19 mouse cellular contexts compared by ENCODE assay signal in the genomic region with DNA sequence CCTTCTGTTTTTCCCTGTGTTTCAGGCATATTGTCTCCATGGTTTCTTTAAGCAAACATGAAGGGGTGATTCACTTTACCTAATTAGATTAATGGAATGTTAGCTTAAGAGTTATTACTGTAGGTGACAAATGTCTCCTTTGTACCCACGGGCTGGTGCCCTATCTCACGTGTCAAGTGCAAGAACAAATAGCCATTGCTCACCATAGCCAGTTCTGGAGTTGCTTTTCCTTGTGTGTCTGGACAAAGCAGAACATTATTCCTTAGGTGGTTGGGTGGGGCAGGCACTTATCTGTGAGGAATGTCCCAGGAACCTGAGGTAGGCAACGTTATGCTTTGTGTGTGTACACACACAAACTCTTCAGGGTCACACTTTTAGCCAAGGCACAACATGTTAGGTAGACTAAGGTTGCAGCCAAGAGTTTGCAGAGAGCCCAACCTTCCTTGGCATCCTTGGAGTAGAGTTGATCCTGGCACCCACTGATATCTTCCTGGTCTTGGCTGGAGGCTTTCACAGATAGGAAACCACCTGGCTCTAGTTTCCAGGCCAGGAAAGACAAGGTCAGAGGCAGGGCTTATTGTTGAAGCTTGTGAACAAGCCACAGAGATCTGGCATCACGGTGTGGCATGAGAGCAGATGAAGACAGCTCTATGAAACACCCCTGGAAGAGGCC. TPM values are rescaled to one million over a fixed set of nuclear protein-coding genes. Genes with fewer than 3 reads are reported as not detected.
A peak's percentile ranks its signal among the peaks of the same experiment; 100 is the strongest.
DNase-seq lines count a peak whose midpoint lies in the region; ATAC-seq and TF ChIP-seq lines count a peak whose summit lies in the region.
"Had no signal": no experiment of that assay in that cellular context is flagged by ENCODE, and none has a peak within 500 bp of the region (broad histone marks: within the 10 kb centered on the region; RNA-seq: fewer than 3 reads in every experiment).

No protein-coding gene starts in this region.

- H3K4me3 ChIP-seq in megakaryocyte, embryonic 14.5 days (replicated peaks) = peak overlapping the region; percentile 44
- no peak overlapping the region for H3K4me3 ChIP-seq in lung, postnatal 0 days (ENCODE audit: low read depth, low read length)
- no peak overlapping the region for H3K4me3 ChIP-seq in stomach, postnatal 0 days (ENCODE audit: low read depth, low read length)
- H3K4me3 ChIP-seq: hindbrain, embryonic 15.5 days; kidney, embryonic 15.5 days; layer of hippocampus, adult 2 months; left cerebral cortex, adult 2 months; limb, embryonic 12.5 days; liver, embryonic 15.5 days; neural tube, embryonic 13.5 days had no signal

- ATAC-seq in megakaryocyte, adult 5-6 weeks (ENCODE audit: poor library complexity, severe bottlenecking) = no peak
- ATAC-seq in lung, postnatal 0 days = peak; percentile 88
- ATAC-seq in stomach, postnatal 0 days (ENCODE audit: low FRiP score, low TSS enrichment) = peak; percentile 93
- ATAC-seq: midbrain, embryonic 16.5 days had no signal

- peaks cover 36% of the 10 kb centered on the region for H3K27me3 ChIP-seq in megakaryocyte, embryonic 14.5 days (replicated peaks)
- H3K27me3 ChIP-seq in lung, postnatal 0 days (replicated peaks; ENCODE audit: insufficient read depth, low read length) = peaks cover 12% of the 10 kb centered on the region; the same call in 1 of the 2 replicates
- no peaks in the 10 kb centered on the region for H3K27me3 ChIP-seq in stomach, postnatal 0 days (ENCODE audit: control insufficient read depth, insufficient read depth, low read length)
- H3K27me3 ChIP-seq: hindbrain, embryonic 15.5 days; neural tube, embryonic 13.5 days had no signal

- H3K4me2 ChIP-seq in lung, postnatal 0 days (replicated peaks; ENCODE audit: low read depth, low read length) = no peak overlapping the region
- no peak overlapping the region for H3K4me2 ChIP-seq in stomach, postnatal 0 days (replicated peaks; ENCODE audit: low read depth)
- H3K4me2 ChIP-seq: hindbrain, embryonic 15.5 days; kidney, embryonic 15.5 days; limb, embryonic 12.5 days; liver, embryonic 15.5 days; neural tube, embryonic 13.5 days had no signal

- peak overlapping the region; percentile 55 for H3K27ac ChIP-seq in lung, postnatal 0 days (ENCODE audit: low read length)
- peak overlapping the region; percentile 78 for H3K27ac ChIP-seq in stomach, postnatal 0 days (replicated peaks)
- H3K27ac ChIP-seq: hindbrain, embryonic 15.5 days; kidney, embryonic 15.5 days; layer of hippocampus, adult 2 months; left cerebral cortex, adult 2 months; limb, embryonic 12.5 days; liver, embryonic 15.5 days; neural tube, embryonic 13.5 days had no signal

- no peak overlapping the region for H3K9ac ChIP-seq in lung, postnatal 0 days (replicated peaks; ENCODE audit: low read depth)
- no peak overlapping the region for H3K9ac ChIP-seq in stomach, postnatal 0 days (ENCODE audit: low read length)
- H3K9ac ChIP-seq: hindbrain, embryonic 15.5 days; kidney, embryonic 15.5 days; limb, embryonic 12.5 days; liver, embryonic 15.5 days; neural tube, embryonic 13.5 days had no signal

- H3K9me3 ChIP-seq in megakaryocyte, embryonic 14.5 days = peaks cover 3% of the 10 kb centered on the region; the same call in 1 of the 2 replicates
- H3K9me3 ChIP-seq in lung, postnatal 0 days (ENCODE audit: low read length) = no peaks in the 10 kb centered on the region
- H3K9me3 ChIP-seq in stomach, postnatal 0 days (ENCODE audit: control insufficient read depth, low read length) = no peaks in the 10 kb centered on the region
- H3K9me3 ChIP-seq: hindbrain, embryonic 15.5 days; kidney, embryonic 15.5 days; limb, embryonic 12.5 days; liver, embryonic 15.5 days; neural tube, embryonic 13.5 days had no signal

- peak; percentile 93 for TF ChIP-seq EP300 in lung, postnatal 0 days (IDR thresholded peaks at IDR 0.05)
- no peak for TF ChIP-seq EP300 in stomach, postnatal 0 days (optimal IDR thresholded peaks at IDR 0.05)

- TF ChIP-seq CTCF in lung, postnatal 0 days (IDR thresholded peaks at IDR 0.05) = no peak
- TF ChIP-seq CTCF in stomach, postnatal 0 days (IDR thresholded peaks at IDR 0.05; ENCODE audit: low read depth) = no peak

- 28% methylated on average over 4 of the region's 4 CpGs for WGBS in lung, postnatal 0 days
- WGBS in stomach, postnatal 0 days = 24% methylated on average over 4 of the region's 4 CpGs

- peak; percentile 31 for DNase-seq in cerebellum, adult 9-10 months
- DNase-seq in cerebellum, adult 8-10 months = no peak
- peak; percentile 92 for DNase-seq in lung, postnatal 0 days (ENCODE audit: low spot score)
- peak; percentile 66 for DNase-seq in stomach, postnatal 0 days (ENCODE audit: low spot score)
- no peak for DNase-seq in layer of hippocampus, adult 11-12 months (ENCODE audit: low spot score)
- DNase-seq in kidney, adult 8-10 months = no peak
- DNase-seq: heart, postnatal 14 days; thymus, postnatal 25 days had no signal

- peaks cover 11% of the 10 kb centered on the region for H3K36me3 ChIP-seq in megakaryocyte, embryonic 14.5 days (replicated peaks; ENCODE audit: low read length)
- H3K36me3 ChIP-seq in lung, postnatal 0 days (ENCODE audit: insufficient read depth, low read length) = 0 out of 2 replicates have a peak, but pooled peaks cover 3% of the 10 kb centered on the region
- no peaks in the 10 kb centered on the region for H3K36me3 ChIP-seq in stomach, postnatal 0 days (ENCODE audit: control insufficient read depth, insufficient read depth, low read length)

- peaks cover 28% of the 10 kb centered on the region for H3K4me1 ChIP-seq in megakaryocyte, embryonic 14.5 days
- peaks cover 11% of the 10 kb centered on the region for H3K4me1 ChIP-seq in lung, postnatal 0 days (ENCODE audit: insufficient read depth, low read depth, low read length)
- peaks cover 4% of the 10 kb centered on the region; the same call in 1 of the 2 replicates for H3K4me1 ChIP-seq in stomach, postnatal 0 days (replicated peaks; ENCODE audit: control insufficient read depth, insufficient read depth)

RNA-seq across cellular contexts. Expression of gene Adra2a, which starts 3.5 kb away (rescaled TPM):
- polyA plus RNA-seq in megakaryocyte, embryonic 14.5 days (2012; ENCODE audit: insufficient read depth, low replicate concordance) = 4.3 TPM in 2 replicates
- not detected in 2 replicates for total RNA-seq in megakaryocyte, adult 5-6 weeks (2015)
- not detected in 2 replicates for total RNA-seq in megakaryocyte, adult 5-6 weeks (2017)
- polyA plus RNA-seq in lung, postnatal 0 days (2015; fragmentation: Nextera tagmentation; extraction: Ambion mirVana) = 0.08 and 0.14 TPM in 2 replicates
- polyA plus RNA-seq in stomach, postnatal 0 days (2015; fragmentation: Nextera tagmentation; extraction: Ambion mirVana) = 0.16 and 0.18 TPM in 2 replicates
- polyA plus RNA-seq: activated CD4-positive, CD25-positive, alpha-beta regulatory T cell, adult 4 months had no signal

Comparison
In these comparisons a context has a peak if more than half of its experiments do, and no peak if none do; other contexts are left out.
1. DNase-seq: peak in cerebellum, adult 9-10 months (single experiment), lung, postnatal 0 days (single experiment) and stomach, postnatal 0 days (single experiment); none in cerebellum, adult 8-10 months (single experiment), layer of hippocampus, adult 11-12 months (single experiment) and kidney, adult 8-10 months (0 of 2).